9 mouse cellular contexts compared by ENCODE assay signal in the genomic region with DNA sequence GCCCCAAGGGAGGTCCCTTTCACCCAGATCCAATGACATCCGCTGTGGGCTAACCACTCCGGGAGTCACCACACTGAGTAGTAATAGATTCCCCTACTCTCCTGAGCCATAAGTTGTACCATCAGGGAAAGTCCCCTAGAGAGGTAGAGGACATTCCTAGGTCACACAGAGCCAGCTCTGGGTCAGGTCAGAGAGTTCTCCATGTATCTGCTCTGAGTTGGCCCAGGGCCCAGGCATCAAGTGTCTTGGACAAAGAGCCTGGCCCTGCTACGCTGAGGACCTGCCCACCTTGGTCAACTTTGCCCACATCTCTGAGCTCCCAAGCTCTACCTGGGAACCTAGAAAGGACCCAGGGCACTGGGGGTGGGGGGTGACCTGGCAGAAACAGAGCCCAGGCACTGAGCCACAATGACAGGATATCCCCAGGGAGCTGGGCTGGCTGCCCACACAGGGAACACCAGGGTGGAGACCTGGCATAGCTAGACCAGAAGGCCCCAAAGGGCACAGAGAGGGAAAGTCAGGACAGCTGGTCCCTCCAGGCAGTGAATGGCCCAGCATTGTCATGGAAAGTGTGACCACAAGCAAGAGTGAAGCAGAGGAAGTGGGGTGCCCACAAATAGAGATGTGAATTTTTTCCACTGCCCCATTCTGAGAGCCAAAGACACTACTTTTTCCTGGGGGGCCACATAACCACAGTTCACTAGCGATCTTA. TPM values are rescaled to one million over a fixed set of nuclear protein-coding genes. Genes with fewer than 3 reads are reported as not detected.
DNase-seq lines count a peak whose midpoint lies in the region; ATAC-seq and TF ChIP-seq lines count a peak whose summit lies in the region.
"Had no signal": no experiment of that assay in that cellular context is flagged by ENCODE, and none has a peak within 500 bp of the region (broad histone marks: within the 10 kb centered on the region; RNA-seq: fewer than 3 reads in every experiment).

No protein-coding gene starts in this region.

- DNase-seq in heart, adult 11 months = peak; percentile 99
- peak; percentile 86 for DNase-seq in adrenal gland, postnatal 10 days
- DNase-seq in lung, postnatal 0 days (ENCODE audit: low spot score) = peak; percentile 78
- DNase-seq in hindbrain, embryonic 14.5 days (ENCODE audit: low spot score) = no peak
- no peak for DNase-seq in midbrain, embryonic 10.5 days (ENCODE audit: low spot score)

- H3K4me1 ChIP-seq in heart, embryonic 12.5 days (replicated peaks) = peaks cover 42% of the 10 kb centered on the region
- H3K4me1 ChIP-seq in heart, embryonic 14.5 days (ENCODE audit: control insufficient read depth in 2 of 2, insufficient read depth in 2 of 2, low read length in 2 of 2) = peaks cover 27 to 39% of the 10 kb centered on the region in 2 experiments
- H3K4me1 ChIP-seq in lung, postnatal 0 days (ENCODE audit: insufficient read depth, low read depth, low read length) = peaks cover 30% of the 10 kb centered on the region; the same call in 1 of the 2 replicates
- H3K4me1 ChIP-seq in midbrain, embryonic 15.5 days = no peaks in the 10 kb centered on the region
- no peaks in the 10 kb centered on the region for H3K4me1 ChIP-seq in hindbrain, embryonic 14.5 days (replicated peaks; ENCODE audit: control insufficient read depth, insufficient read depth, low read length)
- peaks cover 17% of the 10 kb centered on the region for H3K4me1 ChIP-seq in midbrain, embryonic 10.5 days
- H3K4me1 ChIP-seq: neural tube, embryonic 12.5 days had no signal

- 0 out of 2 replicates have a peak, but pooled peaks cover 2% of the 10 kb centered on the region for H3K27me3 ChIP-seq in heart, embryonic 12.5 days (replicated peaks)
- no peaks in the 10 kb centered on the region for H3K27me3 ChIP-seq in heart, embryonic 14.5 days (ENCODE audit: control insufficient read depth, insufficient read depth, low read length)
- H3K27me3 ChIP-seq in lung, postnatal 0 days (replicated peaks; ENCODE audit: insufficient read depth, low read length) = no peaks in the 10 kb centered on the region
- H3K27me3 ChIP-seq in midbrain, embryonic 15.5 days (replicated peaks) = no peaks in the 10 kb centered on the region; the same call in 1 of the 2 replicates
- no peaks in the 10 kb centered on the region for H3K27me3 ChIP-seq in hindbrain, embryonic 14.5 days (ENCODE audit: control insufficient read depth, insufficient read depth, low read length)
- H3K27me3 ChIP-seq in midbrain, embryonic 10.5 days (ENCODE audit: low read depth, poor library complexity, severe bottlenecking) = peaks cover 15% of the 10 kb centered on the region

- no peak overlapping the region for H3K9ac ChIP-seq in heart, embryonic 12.5 days
- no peak overlapping the region for H3K9ac ChIP-seq in heart, embryonic 14.5 days (ENCODE audit: low read length)
- H3K9ac ChIP-seq in lung, postnatal 0 days (replicated peaks; ENCODE audit: low read depth) = no peak overlapping the region
- H3K9ac ChIP-seq in midbrain, embryonic 15.5 days = no peak overlapping the region
- no peak overlapping the region for H3K9ac ChIP-seq in hindbrain, embryonic 14.5 days
- H3K9ac ChIP-seq: neural tube, embryonic 12.5 days had no signal

- H3K4me3 ChIP-seq in heart, embryonic 12.5 days = no peak overlapping the region
- H3K4me3 ChIP-seq in heart, embryonic 14.5 days (ENCODE audit: control insufficient read depth in 1 of 2, insufficient read depth in 1 of 2, low read depth in 1 of 2, low read length in 2 of 2) = no peak overlapping the region
- H3K4me3 ChIP-seq in lung, postnatal 0 days (ENCODE audit: low read depth, low read length) = no peak overlapping the region
- no peak overlapping the region for H3K4me3 ChIP-seq in midbrain, embryonic 15.5 days
- no peak overlapping the region for H3K4me3 ChIP-seq in hindbrain, embryonic 14.5 days (replicated peaks; ENCODE audit: low read length)
- no peak overlapping the region for H3K4me3 ChIP-seq in midbrain, embryonic 10.5 days
- H3K4me3 ChIP-seq: neural tube, embryonic 12.5 days had no signal

- H3K9me3 ChIP-seq in heart, embryonic 12.5 days (replicated peaks) = no peaks in the 10 kb centered on the region
- peaks cover 7% of the 10 kb centered on the region; the same call in 1 of the 2 replicates for H3K9me3 ChIP-seq in heart, embryonic 14.5 days (ENCODE audit: control insufficient read depth, low read length)
- H3K9me3 ChIP-seq in lung, postnatal 0 days (ENCODE audit: low read length) = no peaks in the 10 kb centered on the region
- H3K9me3 ChIP-seq in midbrain, embryonic 15.5 days = no peaks in the 10 kb centered on the region
- H3K9me3 ChIP-seq in hindbrain, embryonic 14.5 days (ENCODE audit: control insufficient read depth, low read length) = no peaks in the 10 kb centered on the region
- H3K9me3 ChIP-seq in midbrain, embryonic 10.5 days (replicated peaks) = peaks cover 6% of the 10 kb centered on the region

- H3K36me3 ChIP-seq in heart, embryonic 12.5 days = no peaks in the 10 kb centered on the region
- H3K36me3 ChIP-seq in heart, embryonic 14.5 days (ENCODE audit: control insufficient read depth, insufficient read depth, low read length) = no peaks in the 10 kb centered on the region
- no peaks in the 10 kb centered on the region for H3K36me3 ChIP-seq in lung, postnatal 0 days (ENCODE audit: insufficient read depth, low read length)
- no peaks in the 10 kb centered on the region for H3K36me3 ChIP-seq in midbrain, embryonic 15.5 days (replicated peaks)
- H3K36me3 ChIP-seq in hindbrain, embryonic 14.5 days (replicated peaks; ENCODE audit: control insufficient read depth, insufficient read depth) = no peaks in the 10 kb centered on the region
- no peaks in the 10 kb centered on the region for H3K36me3 ChIP-seq in midbrain, embryonic 10.5 days
- H3K36me3 ChIP-seq: neural tube, embryonic 12.5 days had no signal

- peak; percentile 78 for TF ChIP-seq EP300 in lung, postnatal 0 days (IDR thresholded peaks at IDR 0.05)

- no peak for ATAC-seq in heart, embryonic 12.5 days (ENCODE audit: insufficient number of reproducible peaks, low FRiP score)
- peak; percentile 28; the same call in 1 of the 2 replicates for ATAC-seq in heart, embryonic 14.5 days (ENCODE audit: insufficient number of reproducible peaks, insufficient read depth, low FRiP score, low read depth)
- peak; percentile 73 for ATAC-seq in lung, postnatal 0 days
- no peak for ATAC-seq in midbrain, embryonic 15.5 days (replicated peaks)
- no peak for ATAC-seq in hindbrain, embryonic 14.5 days (ENCODE audit: low FRiP score)

- no peak for TF ChIP-seq CTCF in lung, postnatal 0 days (IDR thresholded peaks at IDR 0.05)

- no peak overlapping the region for H3K4me2 ChIP-seq in heart, embryonic 12.5 days
- H3K4me2 ChIP-seq in heart, embryonic 14.5 days (ENCODE audit: low read length) = no peak overlapping the region
- no peak overlapping the region for H3K4me2 ChIP-seq in lung, postnatal 0 days (replicated peaks; ENCODE audit: low read depth, low read length)
- H3K4me2 ChIP-seq in midbrain, embryonic 15.5 days = no peak overlapping the region
- H3K4me2 ChIP-seq in hindbrain, embryonic 14.5 days (replicated peaks) = no peak overlapping the region
- H3K4me2 ChIP-seq: neural tube, embryonic 12.5 days had no signal

- no peak overlapping the region for H3K27ac ChIP-seq in heart, embryonic 12.5 days (ENCODE audit: poor library complexity, severe bottlenecking)
- peak overlapping the region; percentile 18 to 76; a peak in 3 of 4 replicates for H3K27ac ChIP-seq in heart, embryonic 14.5 days (replicated peaks in 1 of 2; ENCODE audit: control insufficient read depth in 1 of 2, insufficient read depth in 1 of 2, low read depth in 2 of 2, low read length in 2 of 2)
- peak overlapping the region; percentile 82 for H3K27ac ChIP-seq in lung, postnatal 0 days (ENCODE audit: low read length)
- H3K27ac ChIP-seq in midbrain, embryonic 15.5 days = no peak overlapping the region
- H3K27ac ChIP-seq in hindbrain, embryonic 14.5 days = no peak overlapping the region
- no peak overlapping the region for H3K27ac ChIP-seq in midbrain, embryonic 10.5 days (replicated peaks)
- H3K27ac ChIP-seq: neural tube, embryonic 12.5 days had no signal

- 77% methylated on average over 4 of the region's 4 CpGs for WGBS in heart, embryonic 12.5 days
- WGBS in heart, embryonic 14.5 days = 68% methylated on average over 4 of the region's 4 CpGs
- 60% methylated on average over 4 of the region's 4 CpGs for WGBS in lung, postnatal 0 days
- WGBS in midbrain, embryonic 15.5 days = 88% methylated on average over 4 of the region's 4 CpGs
- 91% methylated on average over 4 of the region's 4 CpGs for WGBS in hindbrain, embryonic 14.5 days
- WGBS in midbrain, embryonic 10.5 days = 90% methylated on average over 4 of the region's 4 CpGs

RNA-seq across cellular contexts. Expression of gene Atp2a3, which starts 7.4 kb away (rescaled TPM):
- 4.8 and 5.7 TPM in 2 replicates for polyA plus RNA-seq in heart, embryonic 12.5 days (2016; fragmentation: Nextera tagmentation; extraction: Ambion mirVana)
- 10 to 100 TPM; 20.1 to 26.6 TPM for total RNA-seq in adrenal gland, postnatal 10 days (2021)
- 2.6 and 2.9 TPM in 2 replicates for polyA plus RNA-seq in heart, embryonic 14.5 days (2014; fragmentation: Nextera tagmentation; extraction: Ambion mirVana)
- 30.7 and 33.1 TPM in 2 replicates for polyA plus RNA-seq in lung, postnatal 0 days (2015; fragmentation: Nextera tagmentation; extraction: Ambion mirVana)
- polyA plus RNA-seq in midbrain, embryonic 15.5 days (2015; fragmentation: Nextera tagmentation; extraction: Ambion mirVana) = 1.0 and 1.1 TPM in 2 replicates
- 2.0 TPM in 2 replicates for polyA plus RNA-seq in hindbrain, embryonic 14.5 days (2014; fragmentation: Nextera tagmentation; extraction: Ambion mirVana)
- polyA plus RNA-seq in midbrain, embryonic 10.5 days (2016; fragmentation: Nextera tagmentation; extraction: Ambion mirVana) = 1.2 TPM in 2 replicates

RNA-seq across cellular contexts. Expression of gene P2rx1, which starts 45.3 kb away (rescaled TPM):
- 2.2 and 2.7 TPM in 2 replicates for polyA plus RNA-seq in heart, embryonic 12.5 days (2016; fragmentation: Nextera tagmentation; extraction: Ambion mirVana)
- 1 to 10 TPM; 1.3 TPM for total RNA-seq in adrenal gland, postnatal 10 days (2021)
- polyA plus RNA-seq in heart, embryonic 14.5 days (2014; fragmentation: Nextera tagmentation; extraction: Ambion mirVana) = 1.4 and 1.5 TPM in 2 replicates
- polyA plus RNA-seq in lung, postnatal 0 days (2015; fragmentation: Nextera tagmentation; extraction: Ambion mirVana) = 1.9 and 2.1 TPM in 2 replicates
- polyA plus RNA-seq in midbrain, embryonic 15.5 days (2015; fragmentation: Nextera tagmentation; extraction: Ambion mirVana) = 0.33 and 0.45 TPM in 2 replicates
- polyA plus RNA-seq in hindbrain, embryonic 14.5 days (2014; fragmentation: Nextera tagmentation; extraction: Ambion mirVana) = 0.46 and 0.48 TPM in 2 replicates
- 1.2 TPM in 2 replicates for polyA plus RNA-seq in midbrain, embryonic 10.5 days (2016; fragmentation: Nextera tagmentation; extraction: Ambion mirVana)

Comparison
In these comparisons a context has a peak if more than half of its experiments do, and no peak if none do; other contexts are left out.
1. ATAC-seq: peak in heart, embryonic 14.5 days (single experiment) and lung, postnatal 0 days (single experiment); none in heart, embryonic 12.5 days (single experiment), midbrain, embryonic 15.5 days (single experiment) and hindbrain, embryonic 14.5 days (single experiment).
2. H3K27ac ChIP-seq: peak in heart, embryonic 14.5 days (2 of 2) and lung, postnatal 0 days (single experiment); none in heart, embryonic 12.5 days (single experiment), midbrain, embryonic 15.5 days (single experiment), hindbrain, embryonic 14.5 days (single experiment) and midbrain, embryonic 10.5 days (single experiment).
3. DNase-seq: peak in heart, adult 11 months (single experiment), adrenal gland, postnatal 10 days (single experiment) and lung, postnatal 0 days (single experiment); none in hindbrain, embryonic 14.5 days (single experiment) and midbrain, embryonic 10.5 days (single experiment).